Mouse (Mus musculus): ENCODE data around the gene Hhat. TPM values are rescaled to one million over a fixed set of nuclear protein-coding genes. Genes with fewer than 3 reads are reported as not detected.

Gene Hhat
- 2.4 and 2.7 TPM in 2 replicates for polyA plus RNA-seq (2012; rRNA removed; ENCODE audit: low replicate concordance)

DNA sequence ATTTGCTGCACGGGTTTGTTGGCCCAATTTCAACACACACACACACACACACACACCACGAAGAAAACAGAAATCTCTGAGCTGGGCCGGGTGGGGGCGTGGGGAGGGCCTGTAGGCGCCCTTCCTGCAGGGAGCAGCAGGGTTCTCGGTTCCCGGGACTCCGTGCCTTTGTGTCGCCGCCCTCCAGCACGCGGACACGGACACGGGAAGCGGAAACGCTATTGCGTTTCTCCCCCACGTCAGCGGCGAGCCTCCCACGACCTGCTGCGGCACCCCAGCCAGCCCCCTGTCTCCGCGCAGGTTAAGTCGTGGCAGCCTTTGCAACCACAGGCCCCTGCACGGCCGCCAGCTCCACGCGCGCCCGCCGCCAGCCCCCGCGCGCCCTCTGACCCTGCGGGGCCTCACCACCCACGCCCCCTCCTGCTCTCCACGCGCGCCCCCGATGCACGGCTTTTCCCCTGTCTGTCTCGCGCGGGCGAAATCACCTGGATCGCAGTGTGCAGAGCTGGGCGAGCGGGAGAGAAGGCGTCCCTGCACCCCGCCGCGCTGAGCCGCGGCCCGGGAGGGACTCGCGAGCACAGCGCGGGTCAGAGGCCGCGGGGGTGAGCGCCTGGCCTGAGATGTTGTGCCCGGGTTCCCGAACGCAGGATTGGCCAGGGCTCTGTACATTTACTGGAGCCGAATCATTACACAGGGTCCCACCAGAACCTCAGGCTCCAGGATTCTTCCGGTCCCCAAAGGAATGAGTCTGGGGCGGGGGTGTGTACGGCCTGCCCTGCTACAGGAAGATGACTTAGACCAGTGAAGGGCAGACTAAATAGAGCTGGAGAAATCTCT lies at the start of gene Hhat:
TSS of gene Hhat (minus strand) at position 729 of the 837 bp plus-strand sequence.

Other genes with a start within 250 kb of the Hhat start
- 0.46 and 0.99 TPM in 2 replicates for gene Sertad4, start 84.5 kb upstream of the Hhat start, polyA plus RNA-seq (2012; rRNA removed; ENCODE audit: low replicate concordance)